Mouse (Mus musculus) A20 (cell line): ENCODE data around the gene Tmem217.

Experiments
- DNase-seq: peaks from one replicate; pipeline ENCODE4 v3.0.0-alpha.2; 2011; ENCODE audit warnings: low read depth, low spot score

Gene Tmem217

GRCm38 (mm10) chr17:29552162-29552732 lies at the start of gene Tmem217:
Gene Tmem217, minus strand, starts transcription at chr17:29552385.
- DNase-seq: peak; percentile 58

GRCm38 (mm10) chr17:29601391-29601790 lies 49.2 kb upstream of the Tmem217 start:
- no peak for DNase-seq

DNA sequence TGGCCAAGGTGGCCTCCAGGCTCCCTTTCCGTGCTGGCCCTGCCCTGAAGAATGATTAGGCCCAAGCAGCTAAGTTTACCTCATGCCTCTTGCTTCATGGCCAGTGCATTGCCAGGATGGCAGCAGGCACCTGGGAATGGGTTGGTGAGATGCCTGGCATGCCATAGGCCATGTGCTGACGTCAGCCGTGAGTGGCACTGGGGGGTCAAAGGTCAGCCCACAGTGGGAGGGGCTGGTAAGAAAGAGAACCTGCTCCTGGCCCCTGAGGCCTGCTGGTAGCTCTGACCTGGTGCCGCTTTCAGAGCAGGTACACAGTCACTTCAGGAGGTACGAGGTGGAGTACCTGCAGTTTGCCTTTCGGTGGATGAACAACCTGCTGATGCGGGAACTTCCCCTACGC lies 47.4 kb upstream of the Tmem217 start:
- DNase-seq: no peak

DNA sequence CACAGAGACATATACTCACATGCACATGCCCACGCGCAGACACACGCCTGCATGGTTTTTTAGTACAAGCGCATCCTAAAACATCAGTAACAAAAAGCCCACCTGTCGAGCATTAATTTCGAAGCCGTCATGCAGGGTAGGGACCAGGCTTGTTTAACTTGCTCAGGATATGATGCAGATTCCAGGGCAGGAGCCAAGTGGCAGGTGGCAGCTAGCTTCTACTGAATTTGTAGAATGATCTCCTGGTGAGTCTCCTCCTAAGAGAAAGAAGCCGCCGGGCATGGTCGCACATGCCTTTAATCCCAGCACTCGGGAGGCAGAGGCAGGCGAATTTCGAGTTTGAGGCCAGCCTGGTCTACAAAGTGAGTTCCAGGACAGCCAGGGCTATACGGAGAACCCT lies 46.9 kb upstream of the Tmem217 start:
- no peak for DNase-seq

GRCm38 (mm10) chr17:29596771-29597132 lies 44.6 kb upstream of the Tmem217 start:
- DNase-seq: no peak

DNA sequence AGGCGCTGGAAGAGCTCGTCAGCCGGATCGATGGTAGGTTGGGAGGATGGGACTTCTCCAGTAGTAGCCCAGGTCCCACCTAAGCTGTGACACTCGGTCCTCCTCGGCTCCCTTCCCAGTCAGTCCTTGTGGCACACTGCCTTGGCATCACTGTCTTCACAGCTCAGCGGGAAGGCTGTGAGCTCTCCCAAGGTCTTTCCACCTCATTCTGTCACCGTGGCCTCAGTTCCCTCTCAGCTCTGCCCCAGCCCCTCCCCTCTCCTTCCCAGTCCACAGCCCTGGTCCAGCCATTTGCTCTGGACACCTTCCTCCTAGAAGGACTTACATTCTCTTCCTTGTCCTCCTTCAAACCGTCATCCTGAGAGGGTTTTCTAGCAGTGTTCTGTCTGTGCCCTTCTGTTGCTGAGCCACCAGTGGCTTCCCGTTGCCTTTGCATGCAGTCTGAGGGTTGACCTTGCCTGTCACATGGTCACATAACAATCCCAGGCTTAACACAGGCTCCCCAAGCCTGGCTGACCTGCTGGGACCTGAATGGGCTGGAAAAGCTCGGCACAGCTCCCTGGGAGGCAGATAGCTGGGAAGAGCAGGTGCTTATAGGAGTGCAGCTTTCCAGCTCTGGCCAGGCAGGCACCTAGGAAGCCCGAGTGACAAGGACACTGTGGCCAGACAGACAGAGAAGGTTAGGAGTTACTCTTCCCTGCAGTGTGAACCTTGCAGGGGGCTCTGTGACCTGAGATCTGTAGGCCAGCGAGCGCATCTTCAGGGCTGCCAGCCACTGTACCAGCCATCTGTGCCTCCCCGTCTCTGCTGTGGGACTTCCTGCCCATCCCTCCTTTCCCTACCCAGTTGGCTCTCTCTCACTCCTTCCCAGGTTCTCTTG lies 43.9 kb upstream of the Tmem217 start:
- no peak for DNase-seq

- DNase-seq: no peak
Measured at GRCm38 (mm10) chr17:29589221-29589898, 37.2 kb upstream of the Tmem217 start.

DNA sequence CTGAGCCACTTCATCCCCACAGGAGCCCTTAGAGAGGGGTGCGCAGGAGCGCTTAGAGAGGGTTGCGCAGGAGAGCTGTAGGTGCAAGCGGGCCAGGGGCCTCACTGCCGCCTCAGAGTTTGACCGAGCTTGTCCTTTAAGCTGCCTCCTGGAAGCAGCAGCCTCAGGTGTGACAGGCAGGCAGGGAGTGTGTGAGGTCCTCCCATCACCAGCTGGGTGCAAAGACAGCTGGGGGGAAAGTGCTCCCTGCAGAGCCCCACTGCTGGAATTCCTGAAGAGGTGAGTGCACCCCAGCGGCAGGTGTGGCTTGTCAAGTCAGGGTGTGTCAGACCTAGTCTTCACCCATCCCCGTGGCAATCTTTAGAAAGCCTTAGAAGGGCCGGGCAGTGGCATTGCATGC lies 34.7 kb upstream of the Tmem217 start:
- no peak for DNase-seq

GRCm38 (mm10) chr17:29585446-29585845 lies 33.3 kb upstream of the Tmem217 start:
- DNase-seq: no peak

GRCm38 (mm10) chr17:29584737-29585136 lies 32.6 kb upstream of the Tmem217 start:
- DNase-seq: no peak

GRCm38 (mm10) chr17:29584306-29584705 lies 32.1 kb upstream of the Tmem217 start:
- no peak for DNase-seq

DNA sequence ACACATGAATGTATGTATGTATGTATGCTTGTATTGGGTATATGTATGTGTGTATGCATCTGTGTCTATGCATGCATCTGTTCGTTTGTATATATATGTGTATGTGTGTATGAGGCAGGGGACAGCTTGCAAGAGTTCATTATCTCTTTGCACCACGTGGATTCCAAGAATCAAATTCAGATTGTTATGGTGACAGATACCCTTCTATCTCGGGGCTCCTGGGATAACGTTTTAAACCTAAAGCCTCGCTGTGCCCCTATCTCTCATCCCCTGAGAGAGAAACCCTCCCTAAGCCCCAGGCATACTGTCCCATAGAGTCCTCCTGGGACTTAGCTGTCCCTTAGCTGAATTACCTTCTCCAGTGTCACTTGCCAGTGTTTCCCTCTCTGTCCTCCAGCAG lies 31.4 kb upstream of the Tmem217 start:
- no peak for DNase-seq

- DNase-seq: no peak
Measured at GRCm38 (mm10) chr17:29579579-29580126, 27.5 kb upstream of the Tmem217 start.

DNA sequence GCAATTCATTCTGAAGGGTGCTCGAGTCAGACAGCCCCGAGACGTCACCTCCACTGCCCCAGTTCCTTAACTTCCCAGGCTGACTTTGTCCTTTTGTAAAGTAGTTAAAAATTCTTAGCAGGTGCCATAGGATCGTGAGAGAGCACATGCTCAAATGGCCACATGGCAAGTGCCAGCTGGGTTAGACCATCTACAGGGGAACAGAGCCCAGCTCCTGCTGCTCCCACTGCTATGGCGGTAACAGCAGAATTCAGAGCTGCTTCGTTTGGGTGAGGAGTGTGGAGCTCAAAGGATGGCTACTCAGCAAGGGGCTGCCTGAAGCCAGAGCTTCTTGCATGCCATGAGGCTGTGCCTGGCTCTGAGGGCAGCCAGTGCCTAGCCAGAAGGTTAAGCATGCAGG lies 17.6 kb upstream of the Tmem217 start:
- no peak for DNase-seq

- DNase-seq: no peak
Measured at GRCm38 (mm10) chr17:29568435-29568834, 16.2 kb upstream of the Tmem217 start.

GRCm38 (mm10) chr17:29565521-29565920 lies 13.3 kb upstream of the Tmem217 start:
- peak; percentile 17 for DNase-seq

DNA sequence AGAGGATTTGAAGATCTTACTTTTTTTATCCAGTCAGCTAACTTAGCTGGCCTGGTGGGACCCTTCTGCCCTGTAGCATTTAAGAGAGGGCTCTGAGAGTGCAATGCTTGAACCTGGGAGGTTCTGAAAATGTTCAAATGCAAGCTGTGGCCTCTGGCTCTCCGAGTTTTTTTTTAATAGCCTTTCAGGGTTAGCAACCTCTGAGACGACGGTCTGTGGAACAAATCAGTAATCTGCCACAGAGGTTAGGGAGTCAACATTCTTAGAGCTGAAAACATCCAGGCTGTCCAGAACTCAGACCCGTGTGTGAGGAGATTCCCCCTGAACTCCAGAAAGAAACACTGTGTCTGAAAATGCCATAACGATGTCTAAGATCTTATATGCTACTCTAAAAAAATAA lies 6.3 kb upstream of the Tmem217 start:
- no peak for DNase-seq

DNA sequence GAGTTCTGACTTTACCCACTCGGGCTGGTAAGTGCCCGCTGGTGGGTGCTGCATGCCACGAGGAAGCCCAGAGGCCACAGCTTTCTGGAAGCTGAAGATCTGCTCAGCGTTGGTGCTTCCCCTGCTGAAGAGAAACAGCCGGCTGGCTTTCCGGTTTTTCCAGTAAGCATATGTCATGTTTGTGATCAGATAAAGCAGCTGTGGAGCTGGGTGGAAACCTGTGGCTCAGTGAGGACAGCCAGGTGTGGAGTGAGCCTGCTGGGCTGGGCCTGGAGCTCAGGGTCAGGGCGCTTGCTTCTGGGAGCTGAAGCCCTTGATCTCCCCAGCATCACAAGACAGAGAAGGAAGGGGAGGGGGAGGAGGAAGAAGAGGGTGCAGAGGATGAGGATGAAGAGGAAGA lies 4.7 kb upstream of the Tmem217 start:
- no peak for DNase-seq

DNA sequence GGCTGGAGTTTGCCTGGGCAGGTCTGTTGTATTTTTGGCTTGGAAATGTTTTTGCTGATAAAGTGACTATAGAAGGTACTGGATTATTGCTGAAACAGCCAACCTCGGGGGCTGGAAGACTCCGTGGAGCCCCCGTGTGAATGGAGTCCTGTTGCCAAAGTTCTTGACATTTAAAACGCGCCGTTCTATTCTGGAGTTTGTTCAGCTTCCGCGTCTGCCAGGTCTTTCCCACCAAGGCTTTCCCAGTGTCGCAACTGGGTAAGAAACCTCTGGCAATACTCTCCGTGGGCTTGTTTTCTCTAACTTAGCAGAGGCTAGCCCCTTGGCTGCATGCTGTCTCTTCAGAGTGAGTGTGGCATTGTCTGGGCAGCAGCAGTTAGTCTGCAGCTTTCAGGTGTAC lies 4.3 kb upstream of the Tmem217 start:
- DNase-seq: no peak

- no peak for DNase-seq
Measured at GRCm38 (mm10) chr17:29554176-29554575, 2.0 kb upstream of the Tmem217 start.

DNA sequence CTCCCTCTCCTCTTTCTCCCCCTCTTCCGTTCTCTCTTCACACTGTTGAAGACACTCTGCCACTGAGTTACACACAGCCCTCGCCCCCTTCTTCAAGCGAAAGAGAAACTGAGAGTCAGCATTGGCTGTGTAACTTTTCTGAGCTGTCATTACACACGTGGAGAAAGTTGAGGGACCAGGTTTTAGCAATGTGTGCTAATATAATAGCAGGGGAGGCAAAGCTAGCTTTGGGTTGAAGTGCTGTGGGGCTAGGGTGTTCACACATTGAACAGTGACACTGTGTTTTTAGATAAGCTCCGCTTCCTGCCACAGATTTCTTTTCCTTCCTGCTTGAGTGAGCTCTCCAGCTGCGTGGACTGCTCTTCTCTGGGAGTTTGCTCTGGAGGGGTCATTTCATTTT lies 1.2 kb downstream of the Tmem217 start:
- peak; percentile 57 for DNase-seq
